Mouse (Mus musculus): ENCODE measurements at regions not wholly inside any gene's neighbourhood (a gene's known extent, or its start where the extent isn't known, plus 50 kb on each side); places are given as distances from the start of the nearest gene placed in this dataset.

GRCm38 (mm10) chr16:87249903-87250302 lies 104.1 kb upstream of the N6amt1 start:
- ATAC-seq (ENCODE audit: insufficient read depth) (no peak), DNase-seq (ENCODE audit: low read depth in 3 of 3, low spot score in 3 of 3) (no peak)
- Histone ChIP-seq H3K4me2 (ENCODE audit: low read depth) (no peak overlapping the region), H3K9me3 (ENCODE audit: control insufficient read depth, low read length) (no peaks in the 10 kb centered on the region), H3K36me3 (replicated peaks; ENCODE audit: control insufficient read depth, insufficient read depth, low read depth) (no peaks in the 10 kb centered on the region), H3K9ac (replicated peaks) (no peak overlapping the region), H3K4me1 (replicated peaks; ENCODE audit: control insufficient read depth in 2 of 2, insufficient read depth in 2 of 2, low read length in 1 of 2) (0 out of 4 replicates have a peak, but pooled peaks cover 0 to 2% of the 10 kb centered on the region in 2 experiments), H3K4me3 (ENCODE audit: insufficient read depth in 1 of 2, low read depth in 2 of 2, low read length in 2 of 2) (no peak overlapping the region), H3K27me3 (ENCODE audit: control insufficient read depth, insufficient read depth, low read length) (no peaks in the 10 kb centered on the region), H3K27ac (no peak overlapping the region)
- TF ChIP-seq EP300 (IDR thresholded peaks at IDR 0.05; ENCODE audit: low read depth) (no peak), CTCF (IDR thresholded peaks at IDR 0.05; ENCODE audit: low read depth) (peak; percentile 31; the same call in 1 of the 2 replicates)
- WGBS (ENCODE audit: insufficient replicate concordance): 17% methylated on average over 7 of the region's 7 CpGs

DNA sequence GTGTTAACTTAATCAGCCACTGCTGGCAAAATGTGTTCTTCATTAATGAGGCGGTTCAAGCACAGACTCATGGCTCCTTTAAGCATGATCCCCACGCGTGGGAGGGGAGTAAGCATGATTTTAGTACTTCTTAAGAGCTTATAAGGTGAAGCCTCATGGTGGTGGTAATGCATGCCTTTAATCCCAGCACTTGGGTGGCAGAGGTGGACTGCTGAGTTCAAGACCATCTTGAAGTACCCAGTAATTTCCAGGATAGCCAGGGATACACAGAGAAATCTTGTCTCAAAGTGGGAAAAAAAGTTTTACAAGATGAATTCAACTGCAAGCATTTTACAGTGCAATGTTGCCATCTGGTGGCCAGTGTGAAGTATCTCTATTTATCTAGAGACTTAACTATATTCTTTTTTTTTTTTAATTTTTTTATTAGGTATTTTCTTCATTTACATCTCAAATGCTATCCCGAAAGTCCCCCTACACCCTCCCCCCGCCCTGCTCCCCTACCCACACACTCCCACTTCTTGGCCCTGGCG lies 105.4 kb upstream of the N6amt1 start:
- Histone ChIP-seq H3K9me3 (ENCODE audit: control insufficient read depth, low read length) (no peaks in the 10 kb centered on the region), H3K4me2 (ENCODE audit: low read depth) (no peak overlapping the region), H3K4me3 (ENCODE audit: insufficient read depth in 1 of 2, low read depth in 2 of 2, low read length in 2 of 2) (no peak overlapping the region), H3K27me3 (ENCODE audit: control insufficient read depth, insufficient read depth, low read length) (no peaks in the 10 kb centered on the region), H3K27ac (no peak overlapping the region), H3K4me1 (replicated peaks; ENCODE audit: control insufficient read depth in 2 of 2, insufficient read depth in 2 of 2, low read length in 1 of 2) (0 out of 4 replicates have a peak, but pooled peaks cover 0 to 2% of the 10 kb centered on the region in 2 experiments), H3K36me3 (replicated peaks; ENCODE audit: control insufficient read depth, insufficient read depth, low read depth) (no peaks in the 10 kb centered on the region), H3K9ac (replicated peaks) (no peak overlapping the region)
- no peak for ATAC-seq (ENCODE audit: insufficient read depth)
- TF ChIP-seq CTCF (IDR thresholded peaks at IDR 0.05; ENCODE audit: low read depth) (peak; percentile 23; the same call in 1 of the 2 replicates), EP300 (IDR thresholded peaks at IDR 0.05; ENCODE audit: low read depth) (no peak)
- peak in 1 of 3 experiments; percentile 20 for DNase-seq (ENCODE audit: low read depth in 3 of 3, low spot score in 3 of 3)
- 37% methylated on average over 6 of the region's 6 CpGs for WGBS (ENCODE audit: insufficient replicate concordance)

GRCm38 (mm10) chr16:87245933-87246791 lies 107.8 kb upstream of the N6amt1 start:
- H3K4me2 ChIP-seq (ENCODE audit: low read depth): no peak overlapping the region
- H3K9ac ChIP-seq (replicated peaks): no peak overlapping the region
- H3K27me3 ChIP-seq (ENCODE audit: control insufficient read depth, insufficient read depth, low read length): no peaks in the 10 kb centered on the region
- TF ChIP-seq CTCF (IDR thresholded peaks at IDR 0.05; ENCODE audit: low read depth) (peak; percentile 47; the same call in 1 of the 2 replicates), EP300 (IDR thresholded peaks at IDR 0.05; ENCODE audit: low read depth) (no peak)
- ATAC-seq (ENCODE audit: insufficient read depth) (no peak), DNase-seq (ENCODE audit: low read depth in 3 of 3, low spot score in 3 of 3) (no peak)
- no peaks in the 10 kb centered on the region for H3K36me3 ChIP-seq (replicated peaks; ENCODE audit: control insufficient read depth, insufficient read depth, low read depth)
- H3K9me3 ChIP-seq (ENCODE audit: control insufficient read depth, low read length): no peaks in the 10 kb centered on the region
- 48% methylated on average over 26 of the region's 26 CpGs for WGBS (ENCODE audit: insufficient replicate concordance)
- 0 out of 4 replicates have a peak, but pooled peaks cover 0 to 2% of the 10 kb centered on the region in 2 experiments for H3K4me1 ChIP-seq (replicated peaks; ENCODE audit: control insufficient read depth in 2 of 2, insufficient read depth in 2 of 2, low read length in 1 of 2)
- H3K4me3 ChIP-seq (ENCODE audit: insufficient read depth in 1 of 2, low read depth in 2 of 2, low read length in 2 of 2): no peak overlapping the region
- H3K27ac ChIP-seq: no peak overlapping the region

DNA sequence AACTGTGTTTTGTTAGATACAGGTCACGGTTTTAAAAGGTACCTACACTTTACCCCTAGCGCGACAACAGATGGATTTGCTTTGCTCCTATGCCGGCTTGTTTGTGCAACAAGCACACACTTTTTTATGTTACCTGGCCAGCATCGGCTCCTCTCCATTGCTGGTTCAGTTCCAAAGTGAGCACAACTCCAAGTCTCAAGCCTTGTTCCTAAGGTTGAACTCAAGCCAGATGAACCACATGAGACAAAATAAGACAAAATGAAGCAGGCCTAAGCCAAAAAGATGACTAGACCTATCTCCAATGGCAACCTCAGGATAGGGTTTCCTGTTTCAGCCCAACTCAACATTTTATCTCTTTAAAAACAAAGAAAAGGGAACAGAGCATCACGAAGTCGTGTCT lies 108.5 kb upstream of the N6amt1 start:
- Histone ChIP-seq H3K27me3 (ENCODE audit: control insufficient read depth, insufficient read depth, low read length) (no peaks in the 10 kb centered on the region), H3K4me1 (replicated peaks; ENCODE audit: control insufficient read depth in 2 of 2, insufficient read depth in 2 of 2, low read length in 1 of 2) (0 out of 4 replicates have a peak, but pooled peaks cover 0 to 2% of the 10 kb centered on the region in 2 experiments), H3K9me3 (ENCODE audit: control insufficient read depth, low read length) (no peaks in the 10 kb centered on the region), H3K4me2 (ENCODE audit: low read depth) (no peak overlapping the region), H3K36me3 (replicated peaks; ENCODE audit: control insufficient read depth, insufficient read depth, low read depth) (no peaks in the 10 kb centered on the region), H3K27ac (no peak overlapping the region), H3K9ac (replicated peaks) (no peak overlapping the region), H3K4me3 (ENCODE audit: insufficient read depth in 1 of 2, low read depth in 2 of 2, low read length in 2 of 2) (no peak overlapping the region)
- WGBS (ENCODE audit: insufficient replicate concordance): 60% methylated on average over 7 of the region's 7 CpGs
- TF ChIP-seq EP300 (IDR thresholded peaks at IDR 0.05; ENCODE audit: low read depth): no peak
- TF ChIP-seq CTCF (IDR thresholded peaks at IDR 0.05; ENCODE audit: low read depth): no peak
- ATAC-seq (ENCODE audit: insufficient read depth) (no peak), DNase-seq (ENCODE audit: low read depth in 3 of 3, low spot score in 3 of 3) (no peak)

DNA sequence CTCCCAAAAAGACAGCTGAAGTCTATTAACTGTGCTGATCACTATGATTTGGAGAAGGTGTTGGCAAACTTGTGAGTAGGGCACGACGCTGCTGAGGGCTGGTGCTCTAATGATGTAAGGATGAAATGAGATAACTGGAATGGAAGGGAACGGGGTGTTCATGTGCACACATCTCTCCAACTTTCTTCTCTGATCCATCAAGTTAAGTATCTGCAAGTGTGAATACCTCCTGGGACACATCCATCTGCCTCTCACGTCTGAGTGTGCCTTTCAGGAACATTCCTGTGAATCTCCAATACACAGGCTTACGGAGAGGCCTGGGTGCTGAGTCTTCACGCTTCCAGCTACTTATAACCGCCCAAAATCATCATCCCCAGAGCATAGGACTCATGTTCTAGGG lies 112.0 kb upstream of the N6amt1 start:
- Histone ChIP-seq H3K27ac (no peak overlapping the region), H3K27me3 (ENCODE audit: control insufficient read depth, insufficient read depth, low read length) (no peaks in the 10 kb centered on the region), H3K9me3 (ENCODE audit: control insufficient read depth, low read length) (no peaks in the 10 kb centered on the region), H3K4me3 (ENCODE audit: insufficient read depth in 1 of 2, low read depth in 2 of 2, low read length in 2 of 2) (no peak overlapping the region), H3K9ac (replicated peaks) (no peak overlapping the region), H3K36me3 (replicated peaks; ENCODE audit: control insufficient read depth, insufficient read depth, low read depth) (no peaks in the 10 kb centered on the region), H3K4me2 (ENCODE audit: low read depth) (no peak overlapping the region), H3K4me1 (replicated peaks; ENCODE audit: control insufficient read depth in 2 of 2, insufficient read depth in 2 of 2, low read length in 1 of 2) (no peaks in the 10 kb centered on the region)
- no peak for DNase-seq (ENCODE audit: low read depth in 3 of 3, low spot score in 3 of 3)
- 66% methylated on average over 7 of the region's 7 CpGs for WGBS (ENCODE audit: insufficient replicate concordance)
- ATAC-seq (ENCODE audit: insufficient read depth): no peak
- TF ChIP-seq EP300 (IDR thresholded peaks at IDR 0.05; ENCODE audit: low read depth): no peak
- TF ChIP-seq CTCF (IDR thresholded peaks at IDR 0.05; ENCODE audit: low read depth): no peak

Measured in liver, embryonic 14.5 days (tissue).